Mouse (Mus musculus) adrenal gland (tissue): ENCODE results near the gene Kynu.

Experiments
- intact Hi-C: fragments of 180-260 bp; cut with DNase I; formaldehyde crosslinking; loops from one replicate; pipeline ENCODE4 v1.15.1; 2025
- long read RNA-seq, 2 experiments: library from polyadenylated mRNA; unstranded; transcript quantifications; one replicate each; pipeline ENCODE4 v2.0.0; 2020; ENCODE audit warnings: borderline replicate concordance in 1 of 2; ENCODE audit not compliant: insufficient replicate concordance in 1 of 2

Gene Kynu
- long read RNA-seq, experiment 1, partial matches to known transcripts, result 0 of 1 reads
- long read RNA-seq, experiment 1, other reads (novel, unspliced or antisense), result 1 of 1 reads
- long read RNA-seq, experiment 2, result 0 reads

- intact Hi-C loops, result no loop called here
Observed at GRCm38 (mm10) chr2:43555062-43555888, at the start of gene Kynu. Kynu (plus strand) TSS chr2:43555329.

DNA sequence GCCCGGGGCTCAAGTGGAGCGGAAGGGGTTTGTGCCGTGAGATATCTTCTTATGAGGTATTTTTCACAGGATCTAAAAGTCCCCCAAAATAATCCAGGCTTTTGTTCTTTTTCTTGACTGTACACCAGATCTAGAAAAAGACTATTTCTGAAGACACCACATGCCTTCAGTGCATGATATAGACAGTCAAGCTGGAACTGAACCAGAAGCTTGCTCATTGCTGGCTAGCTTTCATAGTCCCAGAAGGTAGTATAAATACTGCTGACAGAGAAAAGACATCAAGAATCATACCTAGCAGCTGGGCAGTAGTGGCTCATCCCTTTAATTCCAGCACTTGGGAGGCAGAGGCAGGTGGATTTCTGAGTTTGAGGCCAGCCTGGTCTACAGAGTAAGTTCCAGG, 48.9 kb upstream of the Kynu start:
- intact Hi-C loops, result no loop called here

DNA sequence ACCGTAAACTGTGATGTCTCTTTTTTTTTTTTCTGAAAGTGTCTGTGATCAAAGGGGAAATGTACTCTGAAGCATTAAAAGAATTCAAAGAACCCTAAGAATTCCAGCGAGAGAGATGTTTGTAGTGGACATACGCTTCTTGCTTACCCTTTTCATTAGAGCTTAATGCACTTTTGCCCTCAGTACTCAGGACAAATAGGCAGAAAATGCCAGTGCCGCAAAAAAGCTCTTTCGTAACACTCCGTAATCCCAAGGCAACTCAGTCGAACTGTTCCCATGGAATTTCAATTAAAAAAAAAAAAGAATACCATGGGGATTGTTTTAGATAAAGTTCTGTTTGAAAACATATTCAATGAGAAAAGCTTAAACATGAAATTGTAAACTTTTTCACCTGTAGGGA, 41.3 kb upstream of the Kynu start:
- intact Hi-C loops, result no loop called here

DNA sequence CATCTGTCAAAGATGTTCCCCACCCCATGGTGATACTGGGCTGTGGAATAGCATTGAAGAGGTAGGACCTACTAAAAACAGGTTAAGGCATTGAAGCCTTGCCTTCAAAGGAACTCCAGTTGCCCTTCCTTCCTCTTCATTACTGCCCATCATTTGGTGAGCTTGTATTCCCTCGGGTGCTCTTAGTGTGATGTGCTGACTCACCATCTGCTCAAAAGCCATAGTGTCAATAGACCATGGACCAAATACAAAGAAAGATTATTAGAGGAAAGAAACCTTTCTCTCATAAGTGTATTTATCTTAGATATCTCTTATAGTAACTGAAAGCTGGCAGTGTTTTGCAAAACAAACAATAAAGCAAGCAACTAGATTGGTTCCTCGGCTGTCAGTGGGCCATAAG, 20.7 kb upstream of the Kynu start:
- intact Hi-C loops, result no loop called here

GRCm38 (mm10) chr2:43542615-43543014, 12.5 kb upstream of the Kynu start:
- intact Hi-C loops, result no loop called here

GRCm38 (mm10) chr2:43545665-43546064, 9.5 kb upstream of the Kynu start:
- intact Hi-C loops, result no loop called here

DNA sequence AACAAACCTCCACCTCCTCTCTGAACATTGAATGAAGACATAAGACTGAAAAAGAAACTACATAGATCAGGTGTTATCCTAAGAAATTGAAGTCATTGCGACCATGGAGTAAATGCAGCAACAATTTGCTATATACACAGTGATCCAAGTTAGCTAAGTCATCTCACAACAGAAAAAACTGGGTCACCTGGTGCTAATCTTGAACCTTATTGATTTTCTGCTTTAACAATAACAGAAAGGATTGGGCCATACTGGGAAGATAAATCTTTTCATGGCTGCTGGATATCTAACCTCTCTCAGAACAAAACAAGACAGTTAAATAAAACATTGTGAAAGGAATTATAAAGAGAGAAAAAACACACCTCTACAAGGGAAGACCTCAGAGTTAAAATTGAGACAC, 8.7 kb upstream of the Kynu start:
- intact Hi-C loops, result no loop called here

DNA sequence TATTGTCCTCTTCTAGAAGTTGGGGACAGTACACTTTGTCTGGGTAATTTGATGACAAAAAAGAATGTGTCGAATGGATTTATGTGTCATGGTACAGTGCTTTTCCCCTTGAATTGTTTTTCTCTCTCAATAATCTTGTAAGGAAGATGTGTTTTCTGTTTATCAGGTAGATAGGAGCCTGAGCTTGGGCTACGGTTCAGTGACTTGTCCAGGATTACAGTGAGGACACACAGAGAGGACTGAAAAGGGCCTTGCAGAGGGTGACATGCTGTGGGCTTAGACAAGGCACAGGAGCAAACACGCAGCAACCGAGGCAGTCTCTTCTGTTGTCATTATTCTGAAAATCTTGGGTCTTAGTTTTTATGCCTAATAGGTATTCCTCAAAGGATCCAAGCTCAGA, 913 bp upstream of the Kynu start:
- intact Hi-C loops, result no loop called here

GRCm38 (mm10) chr2:43555889-43556285, 758 bp downstream of the Kynu start:
- intact Hi-C loops, result no loop called here

GRCm38 (mm10) chr2:43556985-43557384, 1.9 kb downstream of the Kynu start:
- intact Hi-C loops, result no loop called here

DNA sequence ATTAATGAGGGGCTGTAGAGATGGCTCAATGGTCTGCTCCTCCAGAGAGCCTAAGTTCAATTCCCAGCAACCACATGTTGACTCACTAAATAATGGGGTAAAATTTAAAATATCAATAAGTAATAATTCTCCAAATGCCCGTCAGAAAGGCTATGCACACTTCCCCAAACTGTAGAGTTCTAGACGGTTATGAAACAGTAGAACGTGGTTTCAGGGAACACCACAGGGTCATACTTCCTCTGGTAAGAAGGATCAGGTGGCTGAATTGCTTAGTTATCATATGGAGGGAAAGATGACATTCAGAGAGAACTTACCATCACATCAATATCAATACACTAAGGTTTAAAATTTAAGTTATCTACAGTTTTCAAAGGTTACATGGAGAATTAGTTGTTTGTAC, 6.1 kb downstream of the Kynu start:
- intact Hi-C loops, result no loop called here

DNA sequence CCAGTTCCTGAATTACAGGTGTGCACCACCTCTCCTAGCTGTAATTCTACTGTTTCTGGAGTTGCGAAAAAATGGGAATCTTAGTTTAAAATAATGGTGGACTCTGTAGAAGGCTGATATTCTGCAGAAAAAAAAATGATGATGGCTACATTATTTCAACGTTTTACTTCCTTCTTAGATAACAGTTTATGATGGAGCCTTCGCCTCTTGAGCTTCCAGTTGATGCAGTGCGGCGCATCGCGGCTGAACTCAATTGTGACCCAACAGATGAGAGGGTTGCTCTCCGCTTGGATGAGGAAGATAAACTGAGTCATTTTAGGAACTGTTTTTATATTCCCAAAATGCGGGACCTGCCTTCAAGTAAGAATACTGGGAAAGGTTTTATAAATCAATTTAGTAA, 7.7 kb downstream of the Kynu start:
- intact Hi-C loops, result no loop called here

GRCm38 (mm10) chr2:43568406-43568805, 13.3 kb downstream of the Kynu start:
- intact Hi-C loops, result no loop called here

- intact Hi-C loops, result no loop called here
Observed at GRCm38 (mm10) chr2:43573526-43573925, 18.4 kb downstream of the Kynu start.

GRCm38 (mm10) chr2:43583243-43583812, 28.2 kb downstream of the Kynu start:
- intact Hi-C loops, result no loop called here

DNA sequence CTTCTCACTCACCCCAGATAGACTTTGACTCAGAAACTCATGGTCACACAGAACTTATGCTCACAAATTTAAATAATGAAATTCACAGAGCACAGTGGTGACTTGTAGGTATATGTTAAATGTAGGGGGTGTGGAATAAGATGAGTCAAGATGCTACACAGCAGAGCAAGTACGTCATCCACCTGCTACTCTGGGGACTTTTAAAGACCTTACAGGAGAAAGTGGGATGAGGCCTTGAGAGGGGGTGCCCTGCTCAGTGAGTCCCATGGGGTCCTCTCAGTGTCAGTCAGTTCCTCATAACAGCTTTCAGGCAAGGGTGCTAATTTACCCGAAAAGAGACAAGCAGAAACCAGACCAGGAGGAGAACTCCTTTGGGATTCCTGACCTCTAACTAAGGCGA, 30.4 kb downstream of the Kynu start:
- intact Hi-C loops, result no loop called here

- intact Hi-C loops, result no loop called here
Observed at GRCm38 (mm10) chr2:43587832-43588231, 32.7 kb downstream of the Kynu start.

GRCm38 (mm10) chr2:43592001-43592704, 37.0 kb downstream of the Kynu start:
- intact Hi-C loops, result no loop called here

GRCm38 (mm10) chr2:43613571-43613970, 58.4 kb downstream of the Kynu start:
- intact Hi-C loops, result no loop called here

DNA sequence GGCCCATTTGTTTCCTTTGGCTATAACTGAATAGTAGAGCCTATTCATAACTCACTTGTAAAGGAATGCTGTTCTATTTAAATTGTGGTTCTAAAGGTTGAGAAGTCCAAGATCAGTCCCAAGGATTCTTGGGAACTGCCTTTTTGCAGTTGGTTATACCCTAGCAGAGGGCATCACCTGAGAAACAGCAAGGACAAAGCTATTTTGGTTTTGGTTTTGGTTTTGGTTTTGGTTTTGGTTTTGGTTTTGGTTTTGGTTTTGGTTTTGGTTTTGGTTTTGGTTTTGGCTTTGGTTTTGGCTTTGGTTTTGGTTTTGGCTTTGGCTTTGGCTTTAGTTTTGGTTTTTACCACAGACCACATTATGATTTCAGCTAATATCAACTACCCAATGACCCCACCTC, 66.0 kb downstream of the Kynu start:
- intact Hi-C loops, result no loop called here

GRCm38 (mm10) chr2:43622844-43623243, 67.7 kb downstream of the Kynu start:
- intact Hi-C loops, result no loop called here

DNA sequence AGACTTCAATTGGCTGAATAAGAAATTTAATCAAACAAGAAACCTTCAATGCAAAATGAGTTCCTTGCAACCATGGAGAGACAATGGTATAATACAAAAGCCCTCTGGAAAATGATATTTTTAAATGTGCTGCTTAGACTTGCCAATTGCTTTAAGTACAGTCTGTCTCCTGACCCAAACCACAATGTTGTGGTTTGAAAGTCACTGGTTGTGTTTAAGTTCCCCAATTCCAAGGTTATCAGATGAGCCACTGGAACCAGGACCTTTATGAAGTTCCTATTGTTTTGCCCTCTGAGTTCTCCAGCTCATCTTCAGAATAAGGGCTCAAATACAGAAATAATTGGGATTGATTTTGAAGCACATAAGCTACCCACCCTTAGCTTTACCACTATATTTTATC, 76.7 kb downstream of the Kynu start:
- intact Hi-C loops, result no loop called here
